ENCODE assay signal across 26 mouse cellular contexts in the genomic region with DNA sequence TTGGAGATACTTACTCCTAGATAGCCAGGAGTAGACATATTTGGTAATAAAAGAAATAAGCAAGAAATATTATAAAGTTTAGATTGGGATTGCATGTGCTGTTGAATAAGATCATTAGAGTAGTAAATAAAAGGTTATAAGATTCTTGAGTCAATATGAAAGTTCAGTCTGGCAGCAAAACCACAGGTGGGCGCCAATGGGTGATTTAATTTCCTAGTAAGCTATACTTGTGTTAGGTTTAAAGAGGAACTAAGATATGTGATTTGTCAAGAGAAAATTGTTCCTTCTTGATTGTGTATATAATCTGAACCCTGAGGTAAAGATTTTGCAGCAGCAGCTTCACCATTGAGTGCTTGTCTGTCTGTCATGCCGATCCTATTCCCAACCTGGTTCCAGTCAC. TPM values are rescaled to one million over a fixed set of nuclear protein-coding genes. Genes with fewer than 3 reads are reported as not detected.
"Had no signal": no experiment of that assay in that cellular context is flagged by ENCODE, and none has a peak within 500 bp of the region (broad histone marks: within the 10 kb centered on the region; RNA-seq: fewer than 3 reads in every experiment).

No protein-coding gene starts in this region.

- H3K36me3 ChIP-seq: kidney, embryonic 15.5 days; limb, embryonic 12.5 days; limb, embryonic 15.5 days; midbrain, embryonic 15.5 days; neural tube, embryonic 12.5 days; neural tube, embryonic 15.5 days; stomach, embryonic 15.5 days had no signal

- H3K9ac ChIP-seq: kidney, embryonic 15.5 days; limb, embryonic 12.5 days; limb, embryonic 15.5 days; liver, embryonic 14.5 days; liver, postnatal 0 days; midbrain, embryonic 15.5 days; neural tube, embryonic 12.5 days; neural tube, embryonic 15.5 days; stomach, embryonic 15.5 days had no signal

- H3K4me2 ChIP-seq: kidney, embryonic 15.5 days; limb, embryonic 12.5 days; limb, embryonic 15.5 days; liver, embryonic 11.5 days; midbrain, embryonic 11.5 days; midbrain, embryonic 15.5 days; neural tube, embryonic 12.5 days; neural tube, embryonic 15.5 days; stomach, embryonic 15.5 days had no signal

- H3K27me3 ChIP-seq: kidney, embryonic 15.5 days; limb, embryonic 12.5 days; limb, embryonic 15.5 days; midbrain, embryonic 15.5 days; neural tube, embryonic 12.5 days; neural tube, embryonic 15.5 days; stomach, embryonic 15.5 days had no signal

- ATAC-seq: intestine, postnatal 0 days; liver, postnatal 0 days; midbrain, embryonic 15.5 days had no signal

- DNase-seq: kidney, postnatal 10 days; kidney, postnatal 4 days; left cerebral cortex, postnatal 4 days; liver, postnatal 0 days; right cerebral cortex, postnatal 25 days; thymus, postnatal 25 days had no signal

- H3K9me3 ChIP-seq: limb, embryonic 15.5 days; stomach, embryonic 15.5 days had no signal

- H3K4me3 ChIP-seq: kidney, embryonic 15.5 days; limb, embryonic 12.5 days; limb, embryonic 15.5 days; midbrain, embryonic 15.5 days; neural tube, embryonic 12.5 days; neural tube, embryonic 15.5 days; stomach, embryonic 15.5 days had no signal

- H3K4me1 ChIP-seq: kidney, embryonic 15.5 days; limb, embryonic 12.5 days; limb, embryonic 15.5 days; midbrain, embryonic 15.5 days; neural tube, embryonic 12.5 days; neural tube, embryonic 15.5 days; stomach, embryonic 15.5 days had no signal

- H3K27ac ChIP-seq: kidney, embryonic 15.5 days; limb, embryonic 12.5 days; limb, embryonic 15.5 days; liver, embryonic 14.5 days; midbrain, embryonic 15.5 days; neural tube, embryonic 12.5 days; neural tube, embryonic 15.5 days; stomach, embryonic 15.5 days had no signal

RNA-seq across cellular contexts. Expression of gene Scgb2b26, which starts 44.0 kb away (rescaled TPM):
- total RNA-seq: layer of hippocampus, adult 18-20 months; layer of hippocampus, postnatal 14 days; left cerebral cortex, adult 8-10 months; left cerebral cortex, postnatal 14 days; left cerebral cortex, postnatal 4 days; megakaryocyte-erythroid progenitor cell, adult 5-6 weeks had no signal
- polyA plus RNA-seq: intestine, embryonic 14.5 days; intestine, postnatal 0 days; kidney, embryonic 15.5 days; limb, embryonic 12.5 days; limb, embryonic 15.5 days; liver, embryonic 11.5 days; liver, embryonic 14.5 days; liver, postnatal 0 days; lung, embryonic 16.5 days; midbrain, embryonic 11.5 days; midbrain, embryonic 15.5 days; neural tube, embryonic 12.5 days; neural tube, embryonic 15.5 days; stomach, embryonic 15.5 days; thymus, postnatal 0 days; urinary bladder, adult 2 months had no signal
